Mouse (Mus musculus) stomach, adult 2 months (tissue): Measurements from ENCODE around the gene Dohh. TPM values are rescaled to one million over a fixed set of nuclear protein-coding genes. Genes with fewer than 3 reads are reported as not detected.

ENCODE experiments used
- polyA plus RNA-seq: library from polyadenylated mRNA; depleted of rRNA; stranded (reverse); fragments of >200 nt; gene quantifications from 2 replicates; pipeline ENCODE4 v1.2.3, GENCODE M21; 2012; rRNA removed

Dohh gene
- 57.2 and 82.1 TPM in 2 replicates for polyA plus RNA-seq

DNA sequence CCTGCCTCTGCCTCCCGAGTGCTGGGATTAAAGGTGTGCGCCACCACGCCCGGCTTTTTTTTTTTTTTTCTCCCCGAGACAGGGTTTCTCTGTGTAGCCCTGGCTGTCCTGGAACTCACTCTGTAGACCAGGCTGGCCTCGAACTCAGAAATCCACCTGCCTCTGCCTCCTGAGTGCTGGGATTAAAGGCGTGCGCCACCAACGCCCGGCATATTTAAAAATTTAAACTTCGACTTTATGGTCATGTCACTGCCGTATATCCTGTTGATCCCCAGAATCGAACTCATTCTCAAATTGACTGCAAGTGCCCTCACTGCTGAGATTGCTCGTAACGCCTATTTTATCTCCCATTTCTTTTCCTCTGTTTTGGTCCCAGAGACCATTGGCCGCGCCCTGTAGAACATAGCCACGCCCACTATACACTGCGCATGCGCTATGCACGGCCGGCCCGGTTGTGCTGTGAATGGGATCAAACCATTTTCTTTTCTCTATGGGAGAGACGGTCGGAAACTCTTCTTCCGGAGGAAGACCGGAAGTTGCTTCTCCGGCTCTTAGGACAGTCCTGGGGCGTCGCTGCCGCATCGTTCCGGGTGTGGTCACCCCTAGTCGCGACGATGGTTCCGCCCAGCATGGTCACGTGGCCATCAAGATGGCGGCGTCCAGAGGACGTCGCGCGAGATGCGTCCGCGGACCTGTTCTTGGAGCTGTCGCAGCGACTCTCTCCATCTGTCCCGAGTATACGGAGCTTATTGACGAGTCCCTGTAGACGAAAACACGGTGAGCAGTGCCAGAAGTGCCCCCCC lies at the start of gene Dohh, which contains the start of gene Gm48551:
TSS of gene Dohh (plus strand) at position 627 of the 803 bp plus-strand sequence.
TSS of gene Gm48551 (plus strand) at position 665 of the 803 bp plus-strand sequence.

GRCm38 (mm10) chr10:81342686-81343505 lies 41.3 kb upstream of the Dohh start, which contains the start of gene Gipc3:
TSS of gene Gipc3 (minus strand) at chr10:81343266.

DNA sequence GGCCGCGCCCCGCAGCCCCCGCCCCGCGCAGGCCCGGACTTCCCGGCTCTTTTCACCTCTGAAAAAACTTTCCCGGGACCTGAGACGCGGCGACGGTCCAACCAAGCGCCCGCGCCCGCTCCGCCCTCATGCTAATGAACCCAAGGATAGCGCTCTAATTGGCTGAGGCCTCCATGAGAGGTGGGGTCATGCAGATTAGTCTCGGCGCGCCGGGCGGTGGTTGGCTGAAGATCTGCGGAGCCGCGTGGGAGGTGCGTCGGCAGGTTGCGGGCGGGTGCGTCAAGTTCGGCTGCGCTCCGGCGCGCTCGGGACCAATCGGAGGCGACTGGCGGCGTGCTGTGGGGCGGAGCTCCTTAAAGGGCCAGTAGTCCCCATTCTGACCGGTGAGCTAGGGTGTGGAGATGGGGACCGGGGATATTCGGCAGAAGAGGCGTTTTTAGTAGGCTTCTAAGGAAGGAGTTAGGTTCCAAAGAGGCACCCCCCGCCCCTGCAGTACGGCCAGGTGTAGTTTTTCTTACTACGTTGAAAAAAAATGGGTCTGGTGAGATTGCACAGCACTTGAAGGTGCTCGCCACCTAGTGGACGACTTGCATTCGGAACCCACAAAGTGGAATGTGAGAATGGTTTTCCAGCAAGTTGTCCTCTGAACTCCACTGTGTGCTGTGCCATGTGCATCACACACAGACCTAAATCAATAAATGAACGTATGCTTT lies 33.7 kb upstream of the Dohh start, which contains the start of gene Hmg20b:
TSS of gene Hmg20b (minus strand) at position 130 of the 713 bp plus-strand sequence.

DNA sequence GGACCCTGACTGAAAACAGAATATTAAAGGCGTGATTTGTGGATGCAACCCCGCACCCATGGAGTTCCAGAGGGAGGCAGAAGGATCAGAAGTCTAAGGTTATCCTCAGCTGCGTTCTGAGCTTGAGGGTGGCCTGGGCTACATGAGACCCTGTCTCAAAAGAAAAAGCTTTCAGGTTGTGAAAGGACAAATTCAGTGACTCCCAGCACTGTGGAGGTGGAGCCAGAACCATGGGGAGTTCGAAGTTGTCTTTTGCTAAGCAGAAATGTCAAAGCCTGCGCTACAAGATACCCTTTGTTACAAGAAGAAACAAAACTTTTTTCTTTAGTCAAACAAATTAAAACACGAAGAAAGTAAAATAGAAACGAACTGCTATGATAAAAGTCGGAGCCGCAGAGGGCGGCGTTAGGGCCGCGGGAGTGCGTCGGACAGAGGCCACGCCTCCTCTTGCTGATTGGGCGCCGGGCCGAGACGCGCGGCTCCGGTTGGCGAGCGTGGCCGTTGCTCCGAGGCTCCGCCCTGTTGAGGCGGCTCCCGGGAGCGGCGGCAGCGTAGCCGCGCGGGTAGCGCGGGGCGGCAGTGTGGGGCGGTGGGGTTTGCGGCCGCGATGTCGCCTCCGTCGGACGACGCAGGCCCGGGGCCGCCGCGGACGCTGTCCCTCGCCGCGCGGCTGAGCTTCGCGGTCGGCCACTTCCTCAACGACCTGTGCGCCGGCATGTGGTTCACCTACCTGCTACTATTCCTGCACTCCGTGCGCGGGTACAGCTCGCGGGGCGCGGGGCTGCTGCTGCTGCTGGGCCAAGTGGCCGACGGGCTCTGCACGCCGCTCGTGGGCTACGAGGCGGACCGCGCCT lies 27.0 kb upstream of the Dohh start, which contains the start of gene Mfsd12:
TSS of gene Mfsd12 (plus strand) at position 501 of the 854 bp plus-strand sequence.

DNA sequence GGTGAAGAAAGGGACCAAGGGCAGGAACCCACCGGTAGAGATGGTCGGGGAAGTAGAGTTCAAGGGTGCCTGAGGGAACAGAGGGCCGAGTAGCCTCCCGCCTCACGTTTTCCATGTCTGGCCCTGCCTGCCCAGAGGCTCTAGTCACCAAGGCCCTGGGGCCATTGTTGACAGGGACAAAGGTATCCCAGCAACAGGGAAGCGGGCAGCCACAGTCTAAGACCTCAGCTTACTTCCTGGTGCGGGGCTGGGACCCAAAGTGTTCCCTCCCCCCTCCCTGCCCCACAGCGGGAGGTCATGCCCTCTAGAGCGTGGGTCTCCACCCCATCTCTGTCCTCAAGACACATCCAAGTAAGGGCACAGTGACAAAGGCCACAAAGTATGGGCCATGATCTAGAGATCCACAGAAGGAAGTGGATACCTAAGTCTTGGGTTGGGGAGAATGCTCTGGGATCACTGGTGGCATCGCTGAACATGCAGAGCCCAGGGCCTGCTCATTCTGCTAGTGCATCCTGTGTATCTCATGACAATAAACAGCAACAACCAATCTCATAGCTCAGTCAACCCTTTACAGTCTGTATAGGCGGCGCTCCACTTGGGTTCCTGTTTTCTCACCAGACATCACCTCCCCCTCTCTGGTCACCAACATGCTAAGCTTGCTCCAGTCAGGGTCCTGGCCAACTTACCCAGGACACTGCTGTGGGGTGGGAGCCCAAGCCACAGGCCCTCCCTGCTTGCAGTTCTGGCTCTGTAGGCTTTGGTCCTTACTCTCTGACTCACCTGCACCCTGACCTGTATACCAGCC lies 18.4 kb upstream of the Dohh start, which contains the start of gene 4930404N11Rik:
TSS of gene 4930404N11Rik (minus strand) at position 145 of the 805 bp plus-strand sequence.

GRCm38 (mm10) chr10:81377793-81378552 lies 6.3 kb upstream of the Dohh start, which contains the start of gene Fzr1:
TSS of gene Fzr1 (minus strand) at chr10:81378516.

GRCm38 (mm10) chr10:81388505-81389055 lies 4.4 kb downstream of the Dohh start, which contains the start of gene Gm48552:
TSS of gene Gm48552 (plus strand) at chr10:81389005.

DNA sequence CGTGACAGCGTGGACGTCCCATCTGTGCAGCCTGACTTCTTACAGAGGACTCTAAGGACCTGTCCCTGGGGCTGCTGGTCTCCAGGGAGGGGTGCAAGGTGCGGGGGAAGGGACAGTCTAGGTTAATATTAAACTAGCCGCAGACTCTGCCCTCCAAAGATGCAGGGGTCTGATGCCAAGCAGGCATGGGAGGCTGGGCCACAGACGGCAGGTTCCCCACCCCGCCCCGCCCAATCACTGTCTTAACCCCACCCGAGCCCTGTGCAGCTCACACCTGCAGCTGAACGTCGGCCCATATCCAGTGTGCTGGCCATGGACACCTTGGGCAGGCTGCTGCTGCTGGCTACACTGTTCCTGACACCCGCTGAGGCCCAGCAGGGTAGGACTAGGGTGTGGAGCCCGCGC lies 8.6 kb downstream of the Dohh start, which contains the start of gene Smim24:
TSS of gene Smim24 (plus strand) at position 271 of the 405 bp plus-strand sequence.

Other genes with a start within 250 kb of the Dohh start
- gene Zbtb7a, start 249.2 kb upstream of the Dohh start, polyA plus RNA-seq: 48.3 and 79.2 TPM in 2 replicates
- gene Pias4, start 216.5 kb upstream of the Dohh start, polyA plus RNA-seq: 25.3 and 28.0 TPM in 2 replicates
- gene Eef2, start 207.8 kb upstream of the Dohh start, polyA plus RNA-seq: 532 and 619 TPM in 2 replicates
- 62.9 and 105 TPM in 2 replicates for gene Dapk3, start 201.4 kb upstream of the Dohh start, polyA plus RNA-seq
- gene 4930442H23Rik, start 200.6 kb upstream of the Dohh start, polyA plus RNA-seq: not detected in 2 replicates
- gene Nmrk2, start 182.4 kb upstream of the Dohh start, polyA plus RNA-seq: 0.67 TPM in 2 replicates
- gene Atcay, start 153.6 kb upstream of the Dohh start, polyA plus RNA-seq: 0.15 and 0.17 TPM in 2 replicates
- 5.2 and 6.0 TPM in 2 replicates for gene Zfr2, start 151.3 kb upstream of the Dohh start, polyA plus RNA-seq
- gene Matk, start 131.5 kb upstream of the Dohh start, polyA plus RNA-seq: 1.5 and 3.0 TPM in 2 replicates
- gene Mrpl54, start 117.5 kb upstream of the Dohh start, polyA plus RNA-seq: 75.5 and 146 TPM in 2 replicates
- 58.9 and 73.0 TPM in 2 replicates for gene Apba3, start 117.5 kb upstream of the Dohh start, polyA plus RNA-seq
- 85.6 and 104 TPM in 2 replicates for gene Tjp3, start 92.8 kb upstream of the Dohh start, polyA plus RNA-seq
- gene Pip5k1c, start 91.5 kb upstream of the Dohh start, polyA plus RNA-seq: 33.5 and 41.8 TPM in 2 replicates
- gene Cactin, start 63.3 kb upstream of the Dohh start, polyA plus RNA-seq: 11.9 and 14.7 TPM in 2 replicates
- gene Tbxa2r, start 55.7 kb upstream of the Dohh start, polyA plus RNA-seq: 17.8 and 29.6 TPM in 2 replicates
- gene Gipc3, start 41.2 kb upstream of the Dohh start, polyA plus RNA-seq: 2.3 TPM in 2 replicates
- 95.3 and 125 TPM in 2 replicates for gene Hmg20b, start 33.9 kb upstream of the Dohh start, polyA plus RNA-seq
- 11.1 and 23.8 TPM in 2 replicates for gene Mfsd12, start 26.9 kb upstream of the Dohh start, polyA plus RNA-seq
- 229 and 346 TPM in 2 replicates for gene 4930404N11Rik, start 18.6 kb upstream of the Dohh start, polyA plus RNA-seq
- gene Fzr1, start 5.9 kb upstream of the Dohh start, polyA plus RNA-seq: 64.1 and 71.5 TPM in 2 replicates
- 0.54 and 0.88 TPM in 2 replicates for gene Gm48551, start within 50 bp of the Dohh start, polyA plus RNA-seq
- 1.4 and 1.7 TPM in 2 replicates for gene Gm48552, start 4.6 kb downstream of the Dohh start, polyA plus RNA-seq
- 455 and 473 TPM in 2 replicates for gene Smim24, start 8.6 kb downstream of the Dohh start, polyA plus RNA-seq
- gene Nfic, start 71.2 kb downstream of the Dohh start, polyA plus RNA-seq: 27.0 and 33.0 TPM in 2 replicates
- 1.3 and 2.8 TPM in 2 replicates for gene Celf5, start 98.3 kb downstream of the Dohh start, polyA plus RNA-seq
- 147 and 177 TPM in 2 replicates for gene Ncln, start 112.0 kb downstream of the Dohh start, polyA plus RNA-seq
- 1.6 and 3.7 TPM in 2 replicates for gene S1pr4, start 115.7 kb downstream of the Dohh start, polyA plus RNA-seq
- 5.4 and 9.1 TPM in 2 replicates for gene Gna15, start 139.8 kb downstream of the Dohh start, polyA plus RNA-seq
- 64.5 and 66.0 TPM in 2 replicates for gene Gna11, start 160.8 kb downstream of the Dohh start, polyA plus RNA-seq
- 1,576 and 2,275 TPM in 2 replicates for gene Aes, start 175.1 kb downstream of the Dohh start, polyA plus RNA-seq
- 56.0 and 71.7 TPM in 2 replicates for gene Tle2, start 190.1 kb downstream of the Dohh start, polyA plus RNA-seq
- gene Tle6, start 216.6 kb downstream of the Dohh start, polyA plus RNA-seq: 10.5 and 11.4 TPM in 2 replicates
- 0.14 and 0.39 TPM in 2 replicates for gene BC025920, start 221.8 kb downstream of the Dohh start, polyA plus RNA-seq
- gene Sirt6, start 243.4 kb downstream of the Dohh start, polyA plus RNA-seq: 18.8 and 22.3 TPM in 2 replicates
- gene Ankrd24, start 244.1 kb downstream of the Dohh start, polyA plus RNA-seq: 17.2 and 28.0 TPM in 2 replicates